Mouse (Mus musculus) liver, postnatal 0 days (tissue): ENCODE data around the gene Meioc. TPM values are rescaled to one million over a fixed set of nuclear protein-coding genes. Genes with fewer than 3 reads are reported as not detected.
"Not testable (repeated sequence)": the region's sequence is repeated elsewhere in the genome, so short reads cannot be mapped to it uniquely, and the experiment has no call there.

Source experiments
- ATAC-seq: fragments of 200-750 bp; cut with Nextera tagmentation; 2 replicates; pipeline ENCODE4 v1.8.0; 2017; ENCODE audit warnings: mild to moderate bottlenecking, moderate library complexity
- DNase-seq: peaks from one replicate; pipeline ENCODE4 v3.0.0-alpha.2; 2016
- H3K27ac ChIP-seq: fragments of 300-500 bp; sonication (generic); 2 replicates; pipeline ENCODE4 v1.5.1; 2014; ENCODE audit warnings: antibody characterized with exemption, moderate library complexity, mild to moderate bottlenecking, low read depth
- H3K27me3 ChIP-seq: fragments of 300-500 bp; sonication (generic); 2 replicates; pipeline ENCODE4 v1.6.1; 2014; ENCODE audit warnings: low read length, control low read depth, mixed read lengths; ENCODE audit not compliant: insufficient read depth
- H3K36me3 ChIP-seq: fragments of 300-500 bp; sonication (generic); replicated peaks from 2 replicates; pipeline ENCODE4 v1.6.1; 2014; ENCODE audit warnings: mild to moderate bottlenecking, control low read depth, low read length, moderate library complexity, mixed read lengths; ENCODE audit not compliant: insufficient read depth
- H3K4me1 ChIP-seq: fragments of 300-500 bp; sonication (generic); 2 replicates; pipeline ENCODE4 v1.6.1; 2014; ENCODE audit warnings: antibody characterized with exemption, mild to moderate bottlenecking, control low read depth; ENCODE audit not compliant: insufficient read depth
- H3K4me2 ChIP-seq: fragments of 300-500 bp; sonication (generic); 2 replicates; pipeline ENCODE4 v1.6.1; 2014; ENCODE audit warnings: low read depth, mild to moderate bottlenecking, low read length, moderate library complexity, mixed read lengths
- H3K4me3 ChIP-seq: fragments of 300-500 bp; sonication (generic); 2 replicates; pipeline ENCODE4 v1.5.1; 2014; ENCODE audit warnings: low read depth, low read length
- H3K9ac ChIP-seq: fragments of 300-500 bp; sonication (generic); replicated peaks from 2 replicates; pipeline ENCODE4 v1.6.1; 2014; ENCODE audit warnings: mild to moderate bottlenecking, moderate library complexity
- H3K9me3 ChIP-seq: fragments of 300-500 bp; sonication (generic); 2 replicates; pipeline ENCODE4 v1.6.1; 2016; ENCODE audit warnings: mild to moderate bottlenecking, control low read depth, low read length, mixed read lengths
- CTCF ChIP-seq: sonication (generic); IDR thresholded peaks from 2 replicates; pipeline ENCODE4 v1.5.1; 2016; ENCODE audit warnings: antibody characterized with exemption, low read depth
- EP300 ChIP-seq: IDR thresholded peaks from 2 replicates; pipeline ENCODE4 v1.6.1; 2016; ENCODE audit warnings: antibody characterized with exemption, low read depth, mild to moderate bottlenecking
- WGBS: fragments of 180-500 bp; shearing (Covaris S2); extraction: QIAGEN DNeasy Blood & Tissue Kit; methylation state at CpG from one replicate; pipeline ENCODE4 v1.1.7; 2014; ENCODE audit not compliant: insufficient replicate concordance; 5-methylcytosine and 5-hydroxymethylcytosine counted together
- polyA plus RNA-seq: library from polyadenylated mRNA; unstranded; fragments of >200 nt; fragmentation: Nextera tagmentation; extraction: Ambion mirVana; gene quantifications from 2 replicates; pipeline ENCODE4 v1.2.1, GENCODE M21; 2015

The Meioc gene
- polyA plus RNA-seq, 1 experiment from 2014 or later, result not detected

GRCm38 (mm10) chr11:102697338-102698017 lies 34.0 kb downstream of the Meioc start, which contains the start of gene Ccdc43:
Ccdc43 (minus strand) TSS chr11:102697782.
- Histone ChIP-seq H3K27ac (0 out of 2 replicates have a peak within 1 kb of the TSS, but pooled peaks have one; percentile 2), H3K27me3 (no peaks in the 10 kb centered on the region), H3K4me3 (peak within 1 kb of the TSS; percentile 80), H3K9ac (peak within 1 kb of the TSS; percentile 72), H3K36me3 (no peaks in the 10 kb centered on the region; the same call in 1 of the 2 replicates), H3K4me2 (peak within 1 kb of the TSS; percentile 95), H3K9me3 (no peaks in the 10 kb centered on the region), H3K4me1 (peaks cover 15% of the 10 kb centered on the region)
- ATAC-seq (peak; percentile 99), DNase-seq (peak; percentile 92)
- under 1% methylated on average over 49 of the region's 49 CpGs for WGBS
- TF ChIP-seq CTCF (no peak), EP300 (no peak)

GRCm38 (mm10) chr11:102698018-102698476 lies 34.5 kb downstream of the Meioc start:
- H3K9me3 ChIP-seq, result no peaks in the 10 kb centered on the region
- peak overlapping the region; percentile 95 for H3K4me2 ChIP-seq
- peaks cover 15% of the 10 kb centered on the region for H3K4me1 ChIP-seq
- H3K9ac ChIP-seq, result peak overlapping the region; percentile 72
- H3K27ac ChIP-seq, result no peak overlapping the region
- H3K36me3 ChIP-seq, result no peaks in the 10 kb centered on the region; the same call in 1 of the 2 replicates
- H3K4me3 ChIP-seq, result peak overlapping the region; percentile 80
- TF ChIP-seq CTCF (no peak), EP300 (no peak)
- ATAC-seq, result no peak
- 9% methylated on average over 9 of the region's 9 CpGs for WGBS
- no peak for DNase-seq
- no peaks in the 10 kb centered on the region for H3K27me3 ChIP-seq

- not testable (repeated sequence) for ATAC-seq, H3K4me1 ChIP-seq, DNase-seq, H3K36me3 ChIP-seq, H3K9me3 ChIP-seq, H3K4me3 ChIP-seq, H3K9ac ChIP-seq, H3K4me2 ChIP-seq, H3K27me3 ChIP-seq, H3K27ac ChIP-seq
- WGBS, result 77% methylated on average over 6 of the region's 6 CpGs
Measured at GRCm38 (mm10) chr11:102702206-102702605, 38.7 kb downstream of the Meioc start.

- H3K36me3 ChIP-seq, result no peaks in the 10 kb centered on the region
- H3K9ac ChIP-seq, result no peak overlapping the region
- H3K27me3 ChIP-seq, result no peaks in the 10 kb centered on the region
- H3K4me3 ChIP-seq, result no peak overlapping the region
- no peaks in the 10 kb centered on the region for H3K9me3 ChIP-seq
- no peak for ATAC-seq
- H3K4me2 ChIP-seq, result no peak overlapping the region
- TF ChIP-seq EP300, result no peak
- TF ChIP-seq CTCF, result no peak
- WGBS, result 86% methylated on average over 4 of the region's 4 CpGs
- DNase-seq, result no peak
- H3K4me1 ChIP-seq, result no peaks in the 10 kb centered on the region
- H3K27ac ChIP-seq, result no peak overlapping the region
Measured at GRCm38 (mm10) chr11:102712411-102712810, 48.9 kb downstream of the Meioc start.

GRCm38 (mm10) chr11:102714578-102714977 lies 51.1 kb downstream of the Meioc start:
- ATAC-seq, H3K4me2 ChIP-seq, H3K27me3 ChIP-seq, H3K9ac ChIP-seq, H3K9me3 ChIP-seq, H3K4me3 ChIP-seq, H3K36me3 ChIP-seq, DNase-seq, H3K27ac ChIP-seq, H3K4me1 ChIP-seq: not testable (repeated sequence)
- TF ChIP-seq CTCF, result peak; percentile 42; the same call in 1 of the 2 replicates
- WGBS, result 62% methylated on average over 2 of the region's 2 CpGs

- Histone ChIP-seq H3K27me3 (no peaks in the 10 kb centered on the region), H3K4me1 (no peaks in the 10 kb centered on the region), H3K4me2 (no peak overlapping the region), H3K9ac (no peak overlapping the region), H3K4me3 (no peak overlapping the region), H3K9me3 (no peaks in the 10 kb centered on the region), H3K27ac (no peak overlapping the region), H3K36me3 (no peaks in the 10 kb centered on the region)
- 72% methylated on average over 7 of the region's 7 CpGs for WGBS
- TF ChIP-seq EP300 (no peak), CTCF (no peak)
- DNase-seq (no peak), ATAC-seq (no peak)
Measured at GRCm38 (mm10) chr11:102716135-102716534, 52.6 kb downstream of the Meioc start.
